Mouse (Mus musculus): Measurements from ENCODE around the gene Ncor2.

GRCm38 (mm10) chr5:125072425-125072824 lies 106.6 kb downstream of the Ncor2 start:
- TF ChIP-seq POLR2A (IDR thresholded peaks at IDR 0.05; ENCODE audit: borderline replicate concordance, control insufficient read depth, low read depth, low read length) (no peak), CTCF (IDR thresholded peaks at IDR 0.05; ENCODE audit: control insufficient read depth, insufficient read depth, low read length) (no peak)
